Mouse (Mus musculus) retina, embryonic 14.5 days (tissue): ENCODE measurements around the gene G0s2.

ENCODE experiments used
- DNase-seq: peaks from one replicate; pipeline ENCODE4 v3.0.0-alpha.2; 2015; ENCODE audit warnings: low spot score

G0s2 gene

DNA sequence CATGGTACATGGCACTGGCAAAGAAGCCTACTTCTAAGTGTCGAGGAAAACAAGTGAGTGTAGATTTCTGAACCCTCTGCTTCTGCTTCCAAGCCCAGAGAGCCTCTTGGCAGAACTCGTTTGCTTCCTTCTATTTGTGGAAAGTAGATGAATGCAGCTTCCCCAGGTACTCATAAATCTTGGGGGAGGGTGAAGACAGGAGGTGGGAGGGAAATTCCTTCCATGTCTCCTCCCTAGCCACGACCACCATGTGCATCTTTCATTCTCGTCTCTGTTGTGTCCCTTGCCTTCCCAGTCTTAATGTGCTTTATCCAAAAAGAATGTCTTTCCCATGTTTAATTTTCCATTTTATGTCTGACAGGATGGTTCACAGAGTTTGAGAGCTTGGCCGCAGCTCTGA, 20.4 kb downstream of the G0s2 start:
- no peak for DNase-seq

GRCm38 (mm10) chr1:193251386-193251785, 21.6 kb downstream of the G0s2 start:
- no peak for DNase-seq

DNA sequence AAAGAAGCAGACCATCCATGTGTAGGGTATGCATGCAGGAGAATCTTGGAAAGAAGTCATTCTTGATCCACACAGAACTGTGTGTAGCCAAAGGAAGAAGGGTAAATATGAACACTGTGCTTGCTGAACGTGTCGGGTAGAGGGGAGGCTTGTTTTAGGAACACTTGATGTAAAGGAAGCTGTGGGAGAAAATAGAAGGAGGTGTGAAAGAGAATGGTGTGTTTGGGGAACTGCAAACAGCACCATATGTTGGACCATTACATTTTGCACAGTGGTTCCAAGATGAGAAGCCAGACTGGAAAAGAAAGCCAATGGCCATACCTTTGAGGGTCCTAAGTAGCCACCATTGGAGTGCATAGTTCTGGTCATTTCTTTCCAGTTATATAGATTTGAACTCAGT, 23.0 kb downstream of the G0s2 start:
- DNase-seq, result no peak

- no peak for DNase-seq
Observed at GRCm38 (mm10) chr1:193244235-193244634, 28.8 kb downstream of the G0s2 start.

GRCm38 (mm10) chr1:193243571-193244193, 29.3 kb downstream of the G0s2 start:
- DNase-seq, result no peak

GRCm38 (mm10) chr1:193242863-193243262, 30.2 kb downstream of the G0s2 start:
- DNase-seq, result no peak

DNA sequence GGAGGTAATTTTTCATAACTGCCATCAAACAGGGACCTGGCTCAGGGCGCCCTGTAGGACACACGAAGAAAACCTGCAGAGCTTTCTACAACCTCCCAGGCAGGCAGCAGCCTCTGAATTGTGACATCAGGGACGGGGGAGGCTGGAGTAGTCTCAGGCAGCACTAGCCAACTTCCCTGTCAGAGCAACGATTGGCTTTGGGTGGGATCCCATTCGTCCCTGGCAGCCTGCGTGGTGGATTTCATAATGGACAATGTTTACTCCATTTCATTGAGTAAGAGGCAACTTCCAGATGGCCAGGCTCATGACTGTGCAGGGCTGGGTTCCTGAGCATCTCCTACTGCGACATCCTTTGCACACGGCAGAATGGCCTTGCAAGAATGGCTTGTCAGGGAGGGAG, 30.8 kb downstream of the G0s2 start:
- DNase-seq, result no peak

DNA sequence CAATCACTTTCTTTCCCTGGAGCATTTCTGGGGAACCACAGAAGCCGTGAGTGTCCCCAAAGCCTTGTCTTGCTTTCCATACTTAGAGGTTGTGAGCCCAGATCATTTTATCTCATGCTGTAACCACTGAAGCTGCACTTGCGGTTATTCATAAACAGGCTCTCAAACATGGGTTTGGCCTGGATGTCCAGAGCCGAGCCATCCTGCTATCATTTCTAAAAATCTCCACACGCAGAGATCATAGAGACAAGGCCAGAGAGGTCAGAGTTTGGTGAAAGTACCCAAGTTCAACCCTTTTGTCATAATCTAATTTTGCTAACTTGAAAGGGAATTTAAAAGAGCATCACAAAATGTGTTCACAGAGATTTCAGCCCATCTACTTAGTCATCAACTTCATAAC, 31.6 kb downstream of the G0s2 start:
- DNase-seq, result no peak

DNA sequence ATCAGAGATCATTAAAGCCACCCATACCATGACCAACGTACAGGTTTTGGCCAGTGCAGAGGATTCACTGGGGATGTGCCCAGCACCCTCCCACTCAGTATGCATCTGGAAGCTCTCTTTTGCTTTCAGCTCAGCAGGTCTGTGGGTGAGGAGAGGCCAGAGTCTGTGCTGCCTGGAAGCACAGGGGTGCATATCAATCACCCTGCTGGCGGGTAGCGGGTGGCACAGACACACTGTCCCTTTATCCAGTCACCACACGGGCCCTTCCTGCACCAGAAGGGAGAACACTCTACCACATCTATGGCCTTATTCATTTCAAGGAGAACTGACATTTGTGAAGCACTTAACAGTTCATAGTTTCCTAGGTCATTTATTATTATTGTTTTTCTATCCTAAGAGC, 34.6 kb downstream of the G0s2 start:
- no peak for DNase-seq

DNA sequence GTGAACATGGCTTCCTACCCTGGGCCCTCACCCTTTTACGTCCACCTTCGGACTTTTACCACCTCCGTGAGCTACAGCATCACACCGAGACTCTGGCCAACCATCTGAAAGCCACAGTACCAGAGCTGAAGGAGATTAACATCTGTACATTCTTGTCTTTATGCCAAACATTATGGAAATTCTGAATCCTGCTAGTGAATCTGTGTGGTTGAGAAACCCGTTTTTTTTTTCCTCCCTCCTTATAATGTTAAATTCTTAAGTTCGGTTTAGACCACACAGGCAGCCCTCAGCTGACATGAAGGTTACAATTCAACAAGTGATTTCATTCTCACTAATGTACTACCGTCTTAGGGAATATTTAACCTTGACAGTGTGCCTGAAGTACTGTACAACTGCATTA, 38.1 kb downstream of the G0s2 start:
- no peak for DNase-seq

DNA sequence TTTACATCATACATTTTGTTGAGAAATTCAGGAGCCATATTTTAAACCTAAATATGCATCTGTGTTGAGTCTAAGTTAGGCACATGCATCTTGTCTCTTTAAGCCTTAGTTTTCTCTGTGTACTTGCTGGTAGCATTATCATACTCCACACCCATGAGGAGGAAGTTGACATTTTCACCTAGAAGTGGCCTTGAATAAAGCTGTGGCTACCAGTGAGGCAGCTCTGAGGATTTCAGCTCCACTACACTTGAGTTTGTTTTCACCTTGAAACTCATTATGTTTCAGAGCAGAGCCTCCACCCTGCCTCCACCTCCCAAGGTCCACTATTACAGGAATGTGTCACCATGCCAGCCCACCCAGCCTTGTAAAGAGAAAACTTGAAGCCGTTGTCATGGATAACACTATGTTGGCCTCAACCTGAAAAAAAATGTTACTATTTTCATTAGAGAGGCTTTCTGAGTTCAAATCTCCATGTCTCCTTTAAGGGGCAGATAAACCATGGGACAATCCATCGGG, 38.8 kb downstream of the G0s2 start:
- no peak for DNase-seq

DNA sequence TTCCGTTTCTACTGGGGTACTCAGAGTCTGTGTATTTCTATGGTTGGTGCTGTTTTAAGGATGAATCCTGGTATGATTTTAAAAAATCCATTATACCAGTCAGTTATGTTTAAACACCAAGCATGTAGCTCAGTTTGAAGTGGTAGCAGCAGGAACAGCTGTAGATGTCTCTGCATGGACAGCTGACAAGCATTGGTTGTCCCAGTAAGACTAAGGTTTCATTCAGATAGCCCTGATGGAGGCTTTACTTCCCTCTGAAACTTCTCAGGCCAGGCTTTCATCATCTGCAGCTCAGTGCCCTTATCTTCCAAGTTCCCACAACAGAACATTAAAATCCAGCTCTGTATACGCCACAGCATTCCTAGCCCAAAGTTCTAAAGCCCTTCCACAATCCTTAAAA, 40.3 kb downstream of the G0s2 start:
- no peak for DNase-seq

GRCm38 (mm10) chr1:193230935-193231334, 42.1 kb downstream of the G0s2 start:
- DNase-seq, result no peak

DNA sequence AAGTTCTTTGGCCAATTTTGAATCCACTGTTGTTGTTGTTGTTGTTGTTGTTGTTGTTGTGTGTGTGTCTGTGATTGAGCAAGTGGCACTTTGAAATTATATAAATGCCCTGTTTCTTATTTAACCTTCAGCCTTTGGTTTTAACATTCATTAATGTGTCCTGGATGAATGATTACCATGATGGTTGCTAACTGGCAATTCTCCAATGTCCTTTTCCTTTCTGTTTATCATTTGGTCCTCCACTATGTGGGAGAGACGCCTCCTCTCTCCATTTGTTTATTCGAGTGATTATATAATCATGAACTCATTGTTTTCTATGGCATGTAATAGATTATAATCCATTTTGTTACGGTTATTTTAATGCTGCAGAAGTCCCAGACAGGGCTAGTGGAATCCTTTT, 42.5 kb downstream of the G0s2 start:
- no peak for DNase-seq

DNA sequence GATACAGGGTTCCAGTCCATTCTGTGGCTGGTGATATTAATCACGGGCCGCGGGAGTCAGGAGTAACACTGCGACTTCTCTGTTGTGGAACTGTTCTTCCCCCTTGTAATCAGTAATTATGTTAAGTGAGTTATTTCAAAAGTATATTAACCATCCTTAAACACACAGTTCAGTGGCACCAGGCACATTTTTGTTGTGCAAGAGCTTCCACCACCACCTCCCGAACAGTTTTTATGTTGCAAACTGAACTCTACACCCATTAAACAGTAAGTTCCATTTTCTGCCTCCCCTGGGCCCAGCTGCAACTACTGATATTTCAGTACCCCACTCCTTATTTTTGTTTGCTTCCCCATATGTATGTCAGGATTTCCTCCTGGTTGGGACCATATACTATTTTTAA, 43.4 kb downstream of the G0s2 start:
- DNase-seq, result no peak

DNA sequence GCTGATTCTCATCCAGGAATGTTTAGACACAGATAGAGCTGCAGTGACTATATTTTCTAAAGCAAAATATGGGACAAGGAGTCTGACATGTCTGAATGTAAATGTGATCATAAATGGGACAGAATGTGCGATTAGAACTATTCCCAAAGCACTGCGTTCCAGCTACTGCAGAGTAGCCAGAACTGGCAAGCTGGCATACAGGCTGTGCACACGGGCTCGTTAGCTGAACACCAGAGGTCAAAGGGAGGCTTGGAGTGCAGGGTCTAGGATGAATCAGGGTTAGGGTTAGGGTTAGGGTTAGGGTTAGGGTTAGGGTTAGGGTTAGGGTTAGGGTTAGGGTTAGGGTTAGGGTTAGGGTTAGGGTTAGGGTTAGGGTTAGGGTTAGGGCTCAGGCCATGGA, 45.5 kb downstream of the G0s2 start:
- DNase-seq, result no peak

- DNase-seq, result no peak
Observed at GRCm38 (mm10) chr1:193226724-193227522, 46.1 kb downstream of the G0s2 start.

GRCm38 (mm10) chr1:193226114-193226513, 46.9 kb downstream of the G0s2 start:
- DNase-seq, result no peak

DNA sequence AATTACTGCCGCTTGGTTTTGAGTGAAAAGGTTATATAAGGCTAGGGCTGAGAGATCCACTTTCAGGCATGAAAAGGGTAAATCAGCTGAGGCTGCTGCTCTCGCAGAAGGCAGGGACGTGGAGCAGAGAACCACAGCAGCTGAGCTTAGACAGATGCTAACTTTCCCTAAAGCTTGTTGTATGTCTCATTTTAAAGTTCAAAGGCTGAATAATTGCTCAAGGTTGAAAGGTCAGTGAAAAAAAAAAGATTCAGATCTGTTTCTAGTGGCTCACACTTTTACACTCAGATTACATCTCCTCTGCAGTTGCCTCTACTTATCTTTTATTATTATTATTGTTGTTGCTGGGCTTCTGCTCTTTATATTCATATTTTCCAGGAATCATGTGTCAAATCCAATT, 47.5 kb downstream of the G0s2 start:
- no peak for DNase-seq
